Mouse (Mus musculus) MEL (cell line): ENCODE data around the gene Nrxn3. TPM values are rescaled to one million over a fixed set of nuclear protein-coding genes. Genes with fewer than 3 reads are reported as not detected.

Experiments used
- DNase-seq: peaks from one replicate; pipeline ENCODE4 v3.0.0; 2011; ENCODE audit warnings: low read depth, low spot score
- H3K27ac ChIP-seq: 2 replicates; pipeline ENCODE4 v1.5.1; 2012; ENCODE audit warnings: low read depth, mild to moderate bottlenecking, control low read depth, low read length, moderate library complexity; ENCODE audit not compliant: control insufficient read depth
- H3K27me3 ChIP-seq, 2 experiments: fragments of 150-350 bp in 1 of 2; sonication (generic) in 1 of 2; 2 replicates each; pipeline ENCODE4 v1.6.1; 2012; ENCODE audit warnings: low read length in 2 of 2, mild to moderate bottlenecking in 2 of 2, improper control_type of control experiment in 1 of 2, moderate library complexity in 1 of 2; ENCODE audit not compliant: insufficient read depth in 2 of 2, control insufficient read depth in 1 of 2
- H3K36me3 ChIP-seq, 2 experiments: 2 replicates each; pipeline ENCODE4 v1.6.1; 2012 to 2014; ENCODE audit warnings: low read length in 2 of 2, improper control_type of control experiment in 1 of 2, inconsistent platforms in 1 of 2, mild to moderate bottlenecking in 1 of 2; ENCODE audit not compliant: insufficient read depth in 2 of 2, control insufficient read depth in 1 of 2
- H3K4me1 ChIP-seq, 2 experiments: fragments of 150-350 bp in 1 of 2; sonication (generic) in 1 of 2; 2 replicates each; pipeline ENCODE4 v1.6.1; 2012; ENCODE audit warnings: low read length in 2 of 2, improper control_type of control experiment in 1 of 2, mild to moderate bottlenecking in 1 of 2; ENCODE audit not compliant: insufficient read depth in 2 of 2, control insufficient read depth in 1 of 2
- H3K4me3 ChIP-seq, 2 experiments: fragments of 150-350 bp in 1 of 2; sonication (generic) in 1 of 2; 2 replicates each; pipeline ENCODE4 v1.5.1; 2012; ENCODE audit warnings: low read depth in 2 of 2, low read length in 2 of 2, mild to moderate bottlenecking in 2 of 2, moderate library complexity in 2 of 2, control low read depth in 1 of 2, improper control_type of control experiment in 1 of 2; ENCODE audit not compliant: control insufficient read depth in 1 of 2, insufficient read depth in 1 of 2
- H3K79me2 ChIP-seq: 2 replicates; pipeline ENCODE4 v1.6.1; 2012; ENCODE audit warnings: mild to moderate bottlenecking, low read length, moderate library complexity; ENCODE audit not compliant: control insufficient read depth, poor library complexity, insufficient read depth
- H3K9ac ChIP-seq: 2 replicates; pipeline ENCODE4 v1.6.1; 2012; ENCODE audit warnings: low read depth, mild to moderate bottlenecking, control low read depth, low read length, moderate library complexity; ENCODE audit not compliant: control insufficient read depth, poor library complexity, severe bottlenecking
- H3K9me3 ChIP-seq: fragments of 150-350 bp; sonication (generic); replicated peaks from 2 replicates; pipeline ENCODE4 v1.6.1; 2012; ENCODE audit warnings: mild to moderate bottlenecking, low read length, improper control_type of control experiment, moderate library complexity; ENCODE audit not compliant: insufficient read depth
- CHD2 ChIP-seq: IDR thresholded peaks from 2 replicates; pipeline ENCODE4 v1.6.1; 2011; ENCODE audit warnings: low read length, improper control_type of control experiment
- E2F4 ChIP-seq: IDR thresholded peaks from 2 replicates; pipeline ENCODE4 v1.6.1; 2011; ENCODE audit warnings: low read depth, low read length, improper control_type of control experiment, borderline replicate concordance
- ELF1 ChIP-seq: IDR thresholded peaks from 2 replicates; pipeline ENCODE4 v1.6.1; 2014; ENCODE audit warnings: low read depth, mild to moderate bottlenecking, inconsistent platforms, low read length, improper control_type of control experiment, moderate library complexity
- EP300 ChIP-seq, 2 experiments: IDR thresholded peaks; 2 replicates each; pipeline ENCODE4 v1.6.1; 2011; ENCODE audit warnings: improper control_type of control experiment in 2 of 2, low read length in 2 of 2, low read depth in 1 of 2, mild to moderate bottlenecking in 1 of 2
- ETS1 ChIP-seq: IDR thresholded peaks from 2 replicates; pipeline ENCODE4 v1.6.1; 2012; ENCODE audit warnings: low read depth, mild to moderate bottlenecking, inconsistent platforms, low read length, improper control_type of control experiment, moderate library complexity
- GABPA ChIP-seq: IDR thresholded peaks from 2 replicates; pipeline ENCODE4 v1.6.1; 2012; ENCODE audit warnings: low read depth, mild to moderate bottlenecking, inconsistent platforms, low read length, improper control_type of control experiment, moderate library complexity
- GATA1 ChIP-seq: IDR thresholded peaks from 2 replicates; pipeline ENCODE4 v1.6.1; 2011; ENCODE audit warnings: low read depth, low read length, improper control_type of control experiment
- KAT2A ChIP-seq: conservative IDR thresholded peaks from 2 replicates; pipeline ENCODE4 v1.6.1; 2012; ENCODE audit warnings: low read depth, low read length, improper control_type of control experiment, inconsistent platforms
- MAZ ChIP-seq: IDR thresholded peaks from 2 replicates; pipeline ENCODE4 v1.6.1; 2012; ENCODE audit warnings: low read depth, mild to moderate bottlenecking, inconsistent platforms, low read length, improper control_type of control experiment
- MYB ChIP-seq: IDR thresholded peaks from 2 replicates; pipeline ENCODE4 v1.6.1; 2011; ENCODE audit warnings: mild to moderate bottlenecking, low read depth, low read length, improper control_type of control experiment
- MYC ChIP-seq: IDR thresholded peaks from 2 replicates; pipeline ENCODE4 v1.6.1; 2011; ENCODE audit warnings: low read depth, mild to moderate bottlenecking, low read length, improper control_type of control experiment, moderate library complexity
- POLR2A ChIP-seq, 2 experiments: IDR thresholded peaks; 2 replicates each; pipeline ENCODE4 v1.6.1; 2011 to 2012; ENCODE audit warnings: low read length in 2 of 2, mild to moderate bottlenecking in 2 of 2, control low read depth in 1 of 2, improper control_type of control experiment in 1 of 2, low read depth in 1 of 2, moderate library complexity in 1 of 2; ENCODE audit not compliant: control insufficient read depth in 1 of 2, insufficient read depth in 1 of 2, poor library complexity in 1 of 2
- POLR2AphosphoS2 ChIP-seq: IDR thresholded peaks from 2 replicates; pipeline ENCODE4 v1.6.1; 2011; ENCODE audit warnings: low read length, improper control_type of control experiment
- POLR2AphosphoS5 ChIP-seq: IDR thresholded peaks from 2 replicates; pipeline ENCODE4 v1.6.1; 2012; ENCODE audit warnings: low read depth, borderline replicate concordance, mild to moderate bottlenecking, inconsistent platforms, low read length, moderate library complexity, mixed read lengths
- RAD21 ChIP-seq: IDR thresholded peaks from 2 replicates; pipeline ENCODE4 v1.6.1; 2011; ENCODE audit warnings: mild to moderate bottlenecking, low read depth, low read length, improper control_type of control experiment
- SMC3 ChIP-seq: IDR thresholded peaks from 2 replicates; pipeline ENCODE4 v1.6.1; 2011; ENCODE audit warnings: low read depth, low read length, improper control_type of control experiment
- TAL1 ChIP-seq: IDR thresholded peaks from 2 replicates; pipeline ENCODE4 v1.6.1; 2012; ENCODE audit warnings: mild to moderate bottlenecking, inconsistent platforms, low read length, moderate library complexity, mixed read lengths
- TBP ChIP-seq: IDR thresholded peaks from 2 replicates; pipeline ENCODE4 v1.8.0; 2011; ENCODE audit warnings: low read depth, low read length, improper control_type of control experiment
- TCF12 ChIP-seq: IDR thresholded peaks from 2 replicates; pipeline ENCODE4 v1.6.1; 2014; ENCODE audit warnings: low read depth, mild to moderate bottlenecking, inconsistent platforms, low read length, improper control_type of control experiment, moderate library complexity
- USF1 ChIP-seq: IDR thresholded peaks from 2 replicates; pipeline ENCODE4 v1.6.1; 2014; ENCODE audit warnings: low read depth, mild to moderate bottlenecking, inconsistent platforms, low read length, improper control_type of control experiment, moderate library complexity
- ZC3H11A ChIP-seq: IDR thresholded peaks from 2 replicates; pipeline ENCODE4 v1.6.1; 2012; ENCODE audit warnings: low read depth, mild to moderate bottlenecking, inconsistent platforms, low read length, improper control_type of control experiment
- ZMIZ1 ChIP-seq: IDR thresholded peaks from 2 replicates; pipeline ENCODE4 v1.6.1; 2012; ENCODE audit warnings: low read depth, mild to moderate bottlenecking, inconsistent platforms, low read length, improper control_type of control experiment, moderate library complexity
- polyA plus RNA-seq, 2 experiments: library from polyadenylated mRNA; stranded (reverse) in 1 of 2; unstranded in 1 of 2; fragments of >175 nt in 1 of 2; fragments of >200 nt in 1 of 2; gene quantifications; 2 replicates each; pipeline versions ENCODE4 v1.2.1 to v1.2.4; 2012; ENCODE audit warnings: low replicate concordance in 2 of 2, low read depth in 1 of 2; ENCODE audit not compliant: insufficient read length in 2 of 2, insufficient read depth in 1 of 2, missing spikeins in 1 of 2
- total RNA-seq: library from RNA; depleted of rRNA; stranded (reverse); fragments of 300-350 nt; gene quantifications from 2 replicates; pipeline ENCODE4 v1.2.3, GENCODE M21; 2012

Nrxn3 gene
- total and polyA plus RNA-seq, 3 experiments, result not detected

DNA sequence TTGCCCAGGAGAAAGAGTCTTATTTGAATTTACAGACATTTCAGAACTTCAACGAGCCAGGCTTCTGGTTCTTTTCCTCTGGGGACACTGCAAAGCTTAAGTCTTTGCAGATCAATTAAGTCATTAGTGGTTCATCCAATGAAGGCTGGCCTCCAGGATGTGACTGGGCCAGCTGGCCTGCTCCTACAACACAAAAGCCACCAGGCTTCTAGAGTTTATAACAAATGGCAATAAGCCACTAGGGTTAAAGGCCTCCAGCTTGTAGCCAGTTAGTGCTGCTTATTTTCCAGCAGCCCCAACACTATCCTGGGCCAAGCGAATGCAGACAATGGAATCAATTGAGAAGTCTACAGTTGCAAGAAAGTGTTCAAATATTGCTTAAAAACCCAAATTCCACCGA, 1304.3 kb downstream of the Nrxn3 start:
- Histone ChIP-seq H3K4me3 (no peak overlapping the region), H3K9ac (no peak overlapping the region), H3K4me1 (no peaks in the 10 kb centered on the region), H3K9me3 (no peaks in the 10 kb centered on the region), H3K27me3 (no peaks in the 10 kb centered on the region), H3K79me2 (no peaks in the 10 kb centered on the region; the same call in 1 of the 2 replicates)
- no peak for DNase-seq
- TF ChIP-seq E2F4, result no peak
- TF ChIP-seq CHD2, result no peak
- TF ChIP-seq GABPA, result no peak
- no peak for TF ChIP-seq SMC3
- no peak for TF ChIP-seq POLR2AphosphoS2
- TF ChIP-seq RAD21, result no peak
- no peak for TF ChIP-seq MYB
- TF ChIP-seq EP300 (IDR thresholded peaks at IDR 0.05; ENCODE audit: low read depth in 1 of 2, low read length in 2 of 2), result no peak
- no peak for TF ChIP-seq MAZ
- TF ChIP-seq, all 39 proteins: peak for 0
- H3K27ac ChIP-seq, result no peak overlapping the region
- H3K36me3 ChIP-seq, result no peaks in the 10 kb centered on the region

DNA sequence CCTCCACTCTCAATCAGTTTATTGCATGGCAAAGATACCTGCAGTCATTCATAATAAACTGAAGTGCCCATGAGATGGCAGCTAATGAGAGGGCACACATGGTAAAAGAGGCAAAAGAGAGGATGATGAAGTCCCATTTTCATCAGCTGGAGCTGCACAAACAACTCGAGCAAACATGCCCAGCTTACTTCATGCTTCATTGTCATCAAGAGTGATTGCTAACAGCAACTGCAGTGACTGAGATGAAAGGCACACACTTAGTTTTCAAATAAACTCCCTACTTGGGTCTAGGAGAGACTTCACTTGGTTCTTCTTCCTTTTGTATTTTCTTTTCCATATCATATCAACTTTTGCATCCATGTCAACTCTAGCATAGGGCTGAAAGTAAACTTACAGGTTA, 1318.4 kb downstream of the Nrxn3 start:
- H3K36me3 ChIP-seq, result no peaks in the 10 kb centered on the region
- DNase-seq, result no peak
- H3K27ac ChIP-seq, result no peak overlapping the region
- no peak for TF ChIP-seq MYB
- no peak for TF ChIP-seq KAT2A
- TF ChIP-seq ZMIZ1, result no peak
- no peak for TF ChIP-seq ZC3H11A
- no peak for TF ChIP-seq POLR2AphosphoS2
- TF ChIP-seq GATA1, result no peak
- no peak for TF ChIP-seq MYC
- no peak for TF ChIP-seq POLR2A (IDR thresholded peaks at IDR 0.05; ENCODE audit: control insufficient read depth in 1 of 2, insufficient read depth in 1 of 2, low read depth in 1 of 2, low read length in 2 of 2, poor library complexity in 1 of 2)
- no peak for TF ChIP-seq POLR2AphosphoS5
- TF ChIP-seq TCF12, result no peak
- no peak for TF ChIP-seq ETS1
- TF ChIP-seq RAD21, result no peak
- TF ChIP-seq SMC3, result no peak
- no peak for TF ChIP-seq TBP
- TF ChIP-seq EP300 (IDR thresholded peaks at IDR 0.05; ENCODE audit: low read depth in 1 of 2, low read length in 2 of 2), result no peak
- no peak for TF ChIP-seq USF1
- TF ChIP-seq TAL1, result no peak
- no peak for TF ChIP-seq ELF1
- no peaks in the 10 kb centered on the region for H3K79me2 ChIP-seq
- no peaks in the 10 kb centered on the region for H3K27me3 ChIP-seq
- no peak overlapping the region for H3K4me3 ChIP-seq
- H3K9me3 ChIP-seq, result no peaks in the 10 kb centered on the region
- H3K9ac ChIP-seq, result no peak overlapping the region
- no peaks in the 10 kb centered on the region for H3K4me1 ChIP-seq
